Mouse (Mus musculus) heart, adult 2 months (tissue): ENCODE data around the gene Stard13.

Experiments used
- CTCF ChIP-seq: fragments of 200-600 bp; IDR thresholded peaks from 2 replicates; pipeline ENCODE4 v1.8.1; 2022; ENCODE audit warnings: antibody characterized with exemption, mild to moderate bottlenecking, moderate library complexity
- EP300 ChIP-seq: fragments of 200-500 bp; IDR thresholded peaks from 2 replicates; pipeline ENCODE4 v1.6.1; 2011; ENCODE audit warnings: low read depth, low read length, control low read depth; ENCODE audit not compliant: insufficient read depth
- POLR2A ChIP-seq: fragments of 200-500 bp; IDR thresholded peaks from 2 replicates; pipeline ENCODE4 v1.6.1; 2011; ENCODE audit warnings: mild to moderate bottlenecking, low read depth, low read length, control low read depth; ENCODE audit not compliant: insufficient read depth

DNA sequence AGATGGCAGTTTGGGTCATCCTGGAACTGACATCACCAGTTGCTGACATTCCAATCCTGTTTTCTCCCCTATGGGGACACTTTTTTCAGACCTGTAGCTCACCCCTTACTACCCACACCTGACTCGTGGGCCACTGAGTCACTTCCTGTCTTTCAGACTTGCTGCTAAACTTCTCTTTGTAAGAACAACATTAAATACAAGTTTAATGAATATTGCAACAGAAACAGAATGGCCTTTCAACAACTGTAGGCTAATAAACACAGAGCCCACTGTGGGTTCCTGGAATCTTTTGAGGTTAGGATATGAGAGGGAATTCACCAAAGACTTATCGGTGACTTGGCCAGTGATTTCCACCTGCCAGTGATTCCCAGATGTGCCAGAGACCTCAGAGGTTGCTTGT lies 123.8 kb downstream of the Stard13 start:
- TF ChIP-seq CTCF, result no peak
- TF ChIP-seq POLR2A, result no peak
- no peak for TF ChIP-seq EP300
